Mouse (Mus musculus) myocyte (in vitro differentiated cells): Measurements from ENCODE around the gene Pigk.

Experiments used
- CEBPB ChIP-seq: IDR thresholded peaks from 2 replicates; pipeline ENCODE4 v1.6.1; 2011; ENCODE audit warnings: mild to moderate bottlenecking, moderate library complexity; ENCODE audit not compliant: poor library complexity, insufficient read depth, severe bottlenecking
- POLR2A ChIP-seq: IDR thresholded peaks from one replicate; pipeline ENCODE4 v1.6.1; 2011; ENCODE audit warnings: low read depth, mild to moderate bottlenecking, control low read depth, moderate library complexity; ENCODE audit not compliant: insufficient read length
- USF1 ChIP-seq: IDR thresholded peaks from one replicate; pipeline ENCODE4 v1.6.1; 2011; ENCODE audit warnings: low read depth, mild to moderate bottlenecking, control low read depth, moderate library complexity

DNA sequence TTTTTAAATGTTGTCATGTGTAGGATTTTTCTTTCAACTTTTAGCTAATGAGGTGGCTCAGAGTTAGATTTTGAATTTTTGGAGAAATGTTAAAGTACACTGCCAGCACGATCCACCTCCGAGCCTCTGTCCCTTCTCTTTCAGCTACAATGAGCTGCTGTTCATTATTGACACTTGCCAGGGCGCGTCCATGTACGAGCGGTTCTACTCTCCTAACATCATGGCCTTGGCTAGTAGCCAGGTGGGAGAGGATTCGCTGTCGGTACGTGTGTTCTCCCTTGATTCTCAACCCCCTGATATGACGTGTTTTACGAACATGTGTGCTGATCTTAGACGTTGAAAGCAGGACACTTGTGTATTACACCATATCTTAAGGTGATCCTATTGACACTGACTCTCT, 30.4 kb downstream of the Pigk start:
- TF ChIP-seq CEBPB, result no peak
- TF ChIP-seq USF1, result no peak
- TF ChIP-seq POLR2A, result no peak
